Mouse (Mus musculus): ENCODE data around the gene Zmynd19.
"Not testable (repeated sequence)": the region's sequence is repeated elsewhere in the genome, so short reads cannot be mapped to it uniquely, and the experiment has no call there.

Zmynd19 gene

DNA sequence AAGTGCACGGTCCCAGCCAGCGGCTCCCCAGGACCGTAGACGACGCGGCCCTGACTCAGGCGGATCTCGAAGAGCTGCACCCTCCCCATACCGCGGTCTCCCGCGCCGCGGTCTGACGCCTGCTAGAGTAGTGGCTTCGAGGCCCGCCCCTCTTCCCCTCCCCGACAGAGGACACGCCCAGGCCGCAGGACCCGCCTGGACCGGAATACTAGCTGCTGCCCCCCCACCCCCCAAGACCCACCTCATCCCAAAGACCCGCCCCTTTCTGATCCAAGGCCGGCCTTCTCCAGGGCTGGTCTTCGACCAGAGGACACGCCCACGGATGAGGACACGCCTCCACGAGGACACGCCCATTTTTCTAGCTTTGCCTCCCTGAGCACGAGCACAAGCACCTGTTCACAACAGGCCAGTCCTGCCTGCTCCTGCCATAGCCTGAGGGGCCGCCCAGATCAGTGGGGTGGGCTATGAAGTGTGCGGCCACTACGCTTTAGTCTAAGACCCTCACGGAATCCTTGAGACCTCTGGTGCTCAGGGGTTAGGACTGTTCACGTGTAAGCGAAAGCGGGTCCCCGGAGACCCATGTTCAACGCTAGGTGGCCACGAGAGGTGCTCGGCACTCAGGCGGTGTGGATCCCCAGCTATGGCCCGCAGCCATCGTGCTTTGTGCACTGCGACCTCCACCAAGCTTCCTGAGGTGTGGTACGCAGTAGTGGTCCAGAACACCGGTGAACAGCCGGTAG lies 14.4 kb upstream of the Zmynd19 start, which contains the start of gene Arrdc1:
Gene Arrdc1, minus strand, starts transcription at position 196 of the 740 bp plus-strand sequence.
- in situ Hi-C loops (cut with MboI; ENCODE audit: low sequenced_read_pairs): no loop called here

GRCm38 (mm10) chr2:24942092-24942491 lies 7.5 kb upstream of the Zmynd19 start:
- in situ Hi-C loops (cut with MboI; ENCODE audit: low sequenced_read_pairs): no loop called here

GRCm38 (mm10) chr2:24944304-24944703 lies 5.3 kb upstream of the Zmynd19 start:
- in situ Hi-C loops (cut with MboI; ENCODE audit: low sequenced_read_pairs): not testable (repeated sequence)

- in situ Hi-C loops (cut with MboI; ENCODE audit: low sequenced_read_pairs): no loop called here
Observed at GRCm38 (mm10) chr2:24950189-24950535, 570 bp downstream of the Zmynd19 start.

DNA sequence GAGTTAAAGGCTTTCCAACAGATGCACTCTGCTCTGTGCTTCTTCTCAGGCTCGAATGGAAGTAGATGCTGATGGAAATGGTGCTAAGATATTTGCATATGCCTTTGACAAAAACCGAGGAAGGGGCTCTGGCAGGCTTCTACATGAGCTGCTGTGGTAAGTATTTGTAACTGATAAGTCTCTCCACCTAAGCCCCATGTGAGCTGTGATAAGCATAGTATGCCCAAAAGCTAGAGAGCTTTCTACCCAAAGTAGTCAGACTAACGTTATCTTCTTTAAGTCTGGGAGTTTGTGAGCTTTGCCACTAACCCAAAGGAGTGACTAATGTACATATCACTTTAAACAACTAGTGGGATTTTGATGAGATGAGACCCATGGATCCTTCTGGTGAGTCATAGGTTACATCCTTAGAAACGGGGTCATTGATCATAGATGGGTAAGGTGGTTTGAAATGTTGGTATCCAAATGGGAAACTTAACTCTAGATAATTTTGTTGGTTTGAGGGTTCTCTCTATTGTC lies 3.0 kb downstream of the Zmynd19 start:
- in situ Hi-C loops (cut with MboI; ENCODE audit: low sequenced_read_pairs): no loop called here

GRCm38 (mm10) chr2:24960910-24961309 lies 11.3 kb downstream of the Zmynd19 start:
- in situ Hi-C loops (cut with MboI; ENCODE audit: low sequenced_read_pairs): no loop called here

- in situ Hi-C loops (cut with MboI; ENCODE audit: low sequenced_read_pairs): no loop called here
Observed at GRCm38 (mm10) chr2:24962304-24963000, 12.9 kb downstream of the Zmynd19 start, which contains the start of gene Dph7. Dph7 (plus strand) TSS chr2:24962400.

GRCm38 (mm10) chr2:24970386-24970785 lies 20.8 kb downstream of the Zmynd19 start:
- in situ Hi-C loops (cut with MboI; ENCODE audit: low sequenced_read_pairs): no loop called here

GRCm38 (mm10) chr2:24974452-24974851 lies 24.9 kb downstream of the Zmynd19 start:
- in situ Hi-C loops (cut with MboI; ENCODE audit: low sequenced_read_pairs): not testable (repeated sequence)

DNA sequence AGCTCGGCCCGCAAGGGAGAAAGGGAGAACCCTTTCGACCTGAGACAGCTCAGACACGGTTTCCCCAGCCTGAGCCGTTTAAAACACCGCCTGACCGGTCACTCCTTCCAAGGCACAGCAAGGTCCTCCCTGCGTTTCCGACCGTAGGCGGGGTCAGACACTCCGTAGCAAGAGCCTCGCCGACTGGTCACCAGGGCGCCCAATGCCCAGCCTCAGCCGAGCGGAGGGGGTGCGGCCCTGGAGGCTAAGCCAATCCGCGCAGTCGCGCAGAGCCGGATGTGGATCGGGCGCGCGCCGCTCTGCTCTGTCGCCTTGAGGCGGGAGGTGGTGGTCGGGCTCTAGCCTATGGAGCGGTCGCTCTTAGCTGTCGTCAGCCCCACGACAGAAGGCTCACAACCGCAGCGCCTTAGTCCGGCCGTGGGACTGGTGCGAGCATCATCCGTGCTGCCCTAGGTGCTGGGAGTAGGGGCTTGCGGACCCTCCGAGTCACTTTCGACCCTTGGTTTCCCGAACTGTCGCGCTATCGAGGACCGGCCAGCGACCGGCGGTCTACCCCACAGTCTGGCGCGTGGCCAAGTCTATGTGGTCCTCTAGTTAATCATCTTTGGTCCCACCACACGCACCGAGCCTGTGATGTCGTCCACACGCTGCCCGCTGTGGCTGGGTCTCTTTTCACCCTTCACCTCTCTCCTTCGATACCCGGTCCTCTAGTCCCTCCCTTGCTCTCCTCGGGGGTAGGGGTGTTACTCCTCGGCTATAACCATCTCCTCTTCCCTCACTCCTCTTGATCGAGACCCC lies 25.5 kb downstream of the Zmynd19 start, which contains the start of gene Mrpl41:
Gene Mrpl41, minus strand, starts transcription at position 193 of the 798 bp plus-strand sequence.
- in situ Hi-C loops (cut with MboI; ENCODE audit: low sequenced_read_pairs): no loop called here

DNA sequence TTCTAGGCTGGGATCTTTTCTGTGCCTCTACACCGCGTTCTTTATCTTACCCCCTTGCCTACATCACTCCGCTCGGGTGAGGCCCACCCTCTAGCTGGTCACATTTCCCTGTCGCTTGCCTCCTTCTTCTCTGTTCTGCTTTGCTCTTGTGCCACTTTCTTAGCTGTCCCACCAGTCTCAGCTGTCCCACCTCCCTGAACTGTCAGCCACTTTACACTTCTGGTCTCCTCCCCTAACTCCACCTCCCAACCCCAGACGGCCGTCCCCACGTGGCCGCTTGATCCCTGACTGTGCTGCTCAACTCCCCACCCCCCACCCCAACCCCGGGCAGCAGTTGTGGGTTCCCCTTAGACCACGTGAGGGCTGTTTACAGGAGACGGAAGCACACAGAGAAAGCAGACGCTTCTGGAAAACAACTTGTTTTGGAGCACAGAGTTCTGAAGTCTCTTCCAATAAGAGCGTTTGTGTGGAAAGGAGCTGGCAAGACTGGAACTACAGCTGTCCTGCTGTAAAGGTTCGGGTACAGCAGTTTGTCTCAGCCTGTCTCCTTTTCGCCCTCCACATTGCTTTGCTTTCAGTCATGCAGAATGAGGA lies 26.2 kb downstream of the Zmynd19 start, which contains the start of gene Pnpla7:
Gene Pnpla7, plus strand, starts transcription at position 330 of the 594 bp plus-strand sequence.
- in situ Hi-C loops (cut with MboI; ENCODE audit: low sequenced_read_pairs): no loop called here

GRCm38 (mm10) chr2:24976960-24977359 lies 27.4 kb downstream of the Zmynd19 start:
- in situ Hi-C loops (cut with MboI; ENCODE audit: low sequenced_read_pairs): no loop called here

DNA sequence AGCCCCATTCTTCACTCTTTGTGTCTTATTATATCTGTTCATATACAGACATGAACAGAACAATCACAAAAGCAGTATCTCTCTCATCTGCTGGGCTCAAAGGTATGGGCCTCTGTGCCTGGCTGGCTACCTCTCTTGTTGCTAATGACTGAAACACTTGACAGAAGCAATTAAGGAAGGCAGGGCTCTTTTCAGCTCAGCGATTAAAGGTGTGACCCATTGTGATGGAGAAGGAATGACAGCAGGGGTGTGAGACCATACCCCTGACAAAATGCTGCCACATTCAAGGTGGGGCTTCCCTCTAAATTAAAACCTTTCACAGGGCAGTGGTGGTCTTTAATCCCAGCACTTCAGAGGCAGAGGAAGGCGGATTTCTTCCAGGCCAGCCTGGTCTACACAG lies 38.2 kb downstream of the Zmynd19 start:
- in situ Hi-C loops (cut with MboI; ENCODE audit: low sequenced_read_pairs): no loop called here

- in situ Hi-C loops (cut with MboI; ENCODE audit: low sequenced_read_pairs): no loop called here
Observed at GRCm38 (mm10) chr2:24995332-24995731, 45.7 kb downstream of the Zmynd19 start.

- in situ Hi-C loops (cut with MboI; ENCODE audit: low sequenced_read_pairs): no loop called here
Observed at GRCm38 (mm10) chr2:24996471-24996870, 46.9 kb downstream of the Zmynd19 start.

- in situ Hi-C loops (cut with MboI; ENCODE audit: low sequenced_read_pairs): no loop called here
Observed at GRCm38 (mm10) chr2:25000544-25001235, 51.1 kb downstream of the Zmynd19 start.

GRCm38 (mm10) chr2:25003946-25004786 lies 54.6 kb downstream of the Zmynd19 start:
- in situ Hi-C loops (cut with MboI; ENCODE audit: low sequenced_read_pairs): no loop called here

DNA sequence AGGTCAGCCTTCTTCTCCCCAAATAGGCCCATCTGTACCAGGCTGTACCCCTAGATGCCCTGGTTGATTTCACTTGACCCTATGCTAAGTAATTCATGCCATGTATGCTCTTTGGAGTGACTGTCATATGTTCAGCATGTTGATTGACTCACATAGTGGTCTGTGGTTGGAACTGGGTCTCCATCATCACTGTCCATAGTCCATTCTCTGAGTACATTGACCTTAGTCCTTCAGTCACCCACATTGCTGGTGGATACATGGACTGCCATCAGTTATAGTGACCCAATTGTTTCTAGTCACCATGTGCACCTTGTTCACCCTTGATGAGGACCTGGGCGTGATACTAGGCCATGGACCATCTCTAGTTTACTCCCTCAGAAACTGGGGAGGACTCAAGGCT lies 57.2 kb downstream of the Zmynd19 start:
- in situ Hi-C loops (cut with MboI; ENCODE audit: low sequenced_read_pairs): no loop called here

DNA sequence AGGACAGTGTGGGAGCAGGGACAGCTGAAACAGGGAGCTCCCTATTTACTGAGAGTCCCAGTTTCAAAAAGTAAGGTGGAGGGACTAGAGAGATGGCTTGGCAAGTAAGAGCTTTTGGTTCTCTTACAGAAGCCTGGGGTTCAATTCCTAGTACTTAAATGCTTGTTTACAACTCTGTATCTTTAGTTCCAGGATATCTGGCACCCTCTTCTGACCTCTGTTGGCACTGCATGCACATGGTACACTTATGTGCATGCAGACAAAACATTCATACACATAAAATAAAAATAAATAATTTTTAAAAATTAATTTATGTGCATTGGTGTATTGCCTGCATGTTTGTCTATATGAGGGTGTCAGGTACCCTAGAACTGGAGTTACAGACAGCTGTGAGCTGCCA lies 58.7 kb downstream of the Zmynd19 start:
- in situ Hi-C loops (cut with MboI; ENCODE audit: low sequenced_read_pairs): no loop called here

All from CH12F3 (cell line).